Mouse (Mus musculus) liver, embryonic 13.5 days (tissue): ENCODE measurements at regions not wholly inside any gene's neighbourhood (a gene's known extent, or its start where the extent isn't known, plus 50 kb on each side); places are given as distances from the start of the nearest gene placed in this dataset.

Source experiments
- ATAC-seq: fragments of 200-750 bp; cut with Nextera tagmentation; 2 replicates; pipeline ENCODE4 v1.8.0; 2017; ENCODE audit warnings: low read depth, mild to moderate bottlenecking, moderate number of reproducible peaks, moderate library complexity
- DNase-seq: peaks from one replicate; pipeline ENCODE4 v3.0.0; 2022
- H3K27ac ChIP-seq: fragments of 300-500 bp; sonication (generic); 2 replicates; pipeline ENCODE4 v1.5.1; 2015; ENCODE audit warnings: moderate library complexity, mild to moderate bottlenecking, inconsistent platforms
- H3K27me3 ChIP-seq: fragments of 300-500 bp; sonication (generic); 2 replicates; pipeline ENCODE4 v1.6.1; 2015; ENCODE audit warnings: mild to moderate bottlenecking, inconsistent platforms
- H3K36me3 ChIP-seq: fragments of 300-500 bp; sonication (generic); 2 replicates; pipeline ENCODE4 v1.6.1; 2015; ENCODE audit warnings: mild to moderate bottlenecking, inconsistent platforms
- H3K4me1 ChIP-seq: fragments of 300-500 bp; sonication (generic); replicated peaks from 2 replicates; pipeline ENCODE4 v1.6.1; 2015; ENCODE audit warnings: inconsistent platforms
- H3K4me2 ChIP-seq: fragments of 300-500 bp; sonication (generic); 2 replicates; pipeline ENCODE4 v1.6.1; 2015; ENCODE audit warnings: inconsistent platforms, mild to moderate bottlenecking, moderate library complexity
- H3K4me3 ChIP-seq: fragments of 300-500 bp; sonication (generic); replicated peaks from 2 replicates; pipeline ENCODE4 v1.5.1; 2015; ENCODE audit warnings: mild to moderate bottlenecking, inconsistent platforms
- H3K9ac ChIP-seq: fragments of 300-500 bp; sonication (generic); 2 replicates; pipeline ENCODE4 v1.6.1; 2015; ENCODE audit warnings: mild to moderate bottlenecking, inconsistent platforms
- H3K9me3 ChIP-seq: fragments of 300-500 bp; sonication (generic); replicated peaks from 2 replicates; pipeline ENCODE4 v1.6.1; 2016; ENCODE audit warnings: inconsistent platforms
- WGBS: fragments of 180-500 bp; shearing (Covaris S2); methylation state at CpG from one replicate; pipeline ENCODE4 v1.1.7; 2015; ENCODE audit not compliant: insufficient replicate concordance; 5-methylcytosine and 5-hydroxymethylcytosine counted together

- Histone ChIP-seq H3K27me3 (no peaks in the 10 kb centered on the region), H3K36me3 (no peaks in the 10 kb centered on the region), H3K9ac (no peak overlapping the region), H3K9me3 (no peaks in the 10 kb centered on the region), H3K27ac (no peak overlapping the region), H3K4me3 (no peak overlapping the region), H3K4me2 (no peak overlapping the region), H3K4me1 (peaks cover 15% of the 10 kb centered on the region)
- DNase-seq (no peak), ATAC-seq (no peak)
- 66% methylated on average over 3 of the region's 3 CpGs for WGBS
These were observed 59.6 kb upstream of the Cpsf6 start for GRCm38 (mm10) chr10:117439206-117440110.

- no peak overlapping the region for H3K4me3 ChIP-seq
- no peaks in the 10 kb centered on the region for H3K36me3 ChIP-seq
- DNase-seq (no peak), ATAC-seq (no peak)
- no peak overlapping the region for H3K4me2 ChIP-seq
- no peaks in the 10 kb centered on the region for H3K9me3 ChIP-seq
- no peak overlapping the region for H3K27ac ChIP-seq
- H3K9ac ChIP-seq: no peak overlapping the region
- peaks cover 20% of the 10 kb centered on the region for H3K4me1 ChIP-seq
- 75% methylated on average over 3 of the region's 3 CpGs for WGBS
- H3K27me3 ChIP-seq: no peaks in the 10 kb centered on the region
These were observed 58.9 kb upstream of the Cpsf6 start for GRCm38 (mm10) chr10:117438614-117439193.

GRCm38 (mm10) chr10:117437970-117438369, 58.2 kb upstream of the Cpsf6 start:
- Histone ChIP-seq H3K36me3 (no peaks in the 10 kb centered on the region), H3K4me3 (no peak overlapping the region), H3K4me1 (peaks cover 20% of the 10 kb centered on the region), H3K4me2 (no peak overlapping the region), H3K27me3 (no peaks in the 10 kb centered on the region), H3K9ac (no peak overlapping the region), H3K9me3 (no peaks in the 10 kb centered on the region), H3K27ac (no peak overlapping the region)
- ATAC-seq: no peak
- DNase-seq: no peak
- 75% methylated on average over 2 of the region's 2 CpGs for WGBS

- 52% methylated on average over 27 of the region's 27 CpGs for WGBS
- Histone ChIP-seq H3K4me3 (no peak overlapping the region), H3K4me1 (peaks cover 25% of the 10 kb centered on the region), H3K9ac (no peak overlapping the region), H3K4me2 (no peak overlapping the region), H3K27ac (no peak overlapping the region), H3K36me3 (no peaks in the 10 kb centered on the region), H3K27me3 (no peaks in the 10 kb centered on the region), H3K9me3 (no peaks in the 10 kb centered on the region)
- no peak for ATAC-seq
- no peak for DNase-seq
These were observed 57.3 kb upstream of the Cpsf6 start for GRCm38 (mm10) chr10:117436875-117437715.

GRCm38 (mm10) chr10:117436308-117436874, 56.6 kb upstream of the Cpsf6 start:
- 59% methylated on average over 8 of the region's 8 CpGs for WGBS
- ATAC-seq: no peak
- H3K27me3 ChIP-seq: no peaks in the 10 kb centered on the region

GRCm38 (mm10) chr10:117435734-117436121, 55.9 kb upstream of the Cpsf6 start:
- peak; percentile 8; the same call in 1 of the 2 replicates for ATAC-seq
- 46% methylated on average over 12 of the region's 12 CpGs for WGBS
- H3K4me3 ChIP-seq: no peak overlapping the region

More at GRCm38 (mm10) chr10:117436308-117436874, 56.6 kb upstream of the Cpsf6 start:
- Histone ChIP-seq H3K9ac (no peak overlapping the region), H3K9me3 (no peaks in the 10 kb centered on the region), H3K27ac (no peak overlapping the region), H3K36me3 (no peaks in the 10 kb centered on the region), H3K4me2 (no peak overlapping the region), H3K4me1 (peaks cover 25% of the 10 kb centered on the region), H3K4me3 (no peak overlapping the region)
- DNase-seq: no peak

GRCm38 (mm10) chr10:117434871-117435733, 55.3 kb upstream of the Cpsf6 start:
- no peaks in the 10 kb centered on the region for H3K36me3 ChIP-seq

More at GRCm38 (mm10) chr10:117435734-117436121, 55.9 kb upstream of the Cpsf6 start:
- Histone ChIP-seq H3K9me3 (no peaks in the 10 kb centered on the region), H3K4me1 (peaks cover 25% of the 10 kb centered on the region), H3K27ac (no peak overlapping the region), H3K9ac (no peak overlapping the region), H3K4me2 (peak overlapping the region; percentile 69), H3K36me3 (no peaks in the 10 kb centered on the region), H3K27me3 (no peaks in the 10 kb centered on the region)
- DNase-seq: no peak

GRCm38 (mm10) chr10:117434293-117434842, 54.6 kb upstream of the Cpsf6 start:
- Histone ChIP-seq H3K27ac (peak overlapping the region; percentile 58), H3K4me2 (peak overlapping the region; percentile 69; the same call in 1 of the 2 replicates)
- WGBS: 73% methylated on average over 8 of the region's 8 CpGs

More at GRCm38 (mm10) chr10:117434871-117435733, 55.3 kb upstream of the Cpsf6 start:
- peak overlapping the region; percentile 39 for H3K4me3 ChIP-seq
- H3K4me2 ChIP-seq: peak overlapping the region; percentile 69
- H3K4me1 ChIP-seq: peaks cover 25% of the 10 kb centered on the region
- H3K9ac ChIP-seq: peak overlapping the region; percentile 49
- ATAC-seq (peak; percentile 76), DNase-seq (peak; percentile 74)
- H3K27ac ChIP-seq: peak overlapping the region; percentile 58
- WGBS: 2% methylated on average over 33 of the region's 33 CpGs
- no peaks in the 10 kb centered on the region for H3K27me3 ChIP-seq
- H3K9me3 ChIP-seq: no peaks in the 10 kb centered on the region

GRCm38 (mm10) chr10:117433547-117434292, 53.9 kb upstream of the Cpsf6 start:
- Histone ChIP-seq H3K4me3 (no peak overlapping the region), H3K9me3 (no peaks in the 10 kb centered on the region), H3K4me1 (peaks cover 25% of the 10 kb centered on the region), H3K4me2 (no peak overlapping the region), H3K36me3 (no peaks in the 10 kb centered on the region), H3K27me3 (no peaks in the 10 kb centered on the region), H3K9ac (no peak overlapping the region), H3K27ac (no peak overlapping the region)
- WGBS: 83% methylated on average over 12 of the region's 12 CpGs
- ATAC-seq (no peak), DNase-seq (no peak)

More at GRCm38 (mm10) chr10:117434293-117434842, 54.6 kb upstream of the Cpsf6 start:
- Histone ChIP-seq H3K36me3 (no peaks in the 10 kb centered on the region), H3K27me3 (no peaks in the 10 kb centered on the region), H3K4me3 (no peak overlapping the region), H3K4me1 (peaks cover 25% of the 10 kb centered on the region), H3K9me3 (no peaks in the 10 kb centered on the region), H3K9ac (peak overlapping the region; percentile 33)
- no peak for ATAC-seq
- no peak for DNase-seq
